Mouse (Mus musculus): ENCODE data around the gene Lrrc75b.

DNA sequence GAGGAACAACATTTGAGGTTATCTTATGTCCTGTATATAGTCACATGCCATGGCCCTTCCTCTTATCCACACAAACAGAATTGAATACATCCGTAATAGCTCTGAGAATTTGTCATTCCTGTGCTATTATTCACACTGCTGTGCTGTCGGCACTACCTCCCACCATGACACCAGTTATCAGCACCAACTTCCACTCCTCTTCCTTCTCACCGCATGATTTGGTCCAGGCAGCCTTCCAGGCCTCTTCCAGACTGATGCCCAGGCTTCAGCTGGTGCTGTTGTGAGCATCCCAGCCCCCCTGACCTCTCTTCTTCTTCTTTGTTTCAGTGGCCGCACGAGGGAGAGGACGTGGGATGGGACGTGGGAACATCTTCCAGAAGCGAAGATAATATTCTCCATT, 25.2 kb downstream of the Lrrc75b start:
- TF ChIP-seq CTCF (IDR thresholded peaks at IDR 0.05; ENCODE audit: extremely low read depth, insufficient read depth, low read length), result no peak
- TF ChIP-seq POLR2A (IDR thresholded peaks at IDR 0.05; ENCODE audit: extremely low read depth, insufficient read depth, low read length), result no peak
